Mouse (Mus musculus) intestine, postnatal 0 days (tissue): ENCODE results near the gene Eloa. TPM values are rescaled to one million over a fixed set of nuclear protein-coding genes. Genes with fewer than 3 reads are reported as not detected.
A peak's percentile ranks its signal among the peaks of the same experiment; 100 is the strongest.
"Not testable (repeated sequence)": the region's sequence is repeated elsewhere in the genome, so short reads cannot be mapped to it uniquely, and the experiment has no call there.

ENCODE experiments used
- ATAC-seq: fragments of 200-750 bp; cut with Nextera tagmentation; 2 replicates; pipeline ENCODE4 v1.8.0; 2017; ENCODE audit warnings: mild to moderate bottlenecking, moderate TSS enrichment, moderate library complexity
- H3K27ac ChIP-seq: fragments of 300-500 bp; sonication (generic); 2 replicates; pipeline ENCODE4 v1.5.1; 2014; ENCODE audit warnings: mild to moderate bottlenecking, low read depth, low read length, moderate library complexity
- H3K27me3 ChIP-seq: fragments of 300-500 bp; sonication (generic); replicated peaks from 2 replicates; pipeline ENCODE4 v1.6.1; 2014; ENCODE audit warnings: low read length, mixed read lengths; ENCODE audit not compliant: control insufficient read depth, insufficient read depth
- H3K36me3 ChIP-seq: fragments of 300-500 bp; sonication (generic); 2 replicates; pipeline ENCODE4 v1.6.1; 2014; ENCODE audit warnings: mild to moderate bottlenecking, moderate library complexity; ENCODE audit not compliant: control insufficient read depth, insufficient read depth
- H3K4me1 ChIP-seq: fragments of 300-500 bp; sonication (generic); replicated peaks from 2 replicates; pipeline ENCODE4 v1.6.1; 2014; ENCODE audit warnings: antibody characterized with exemption, low read length, mixed read lengths; ENCODE audit not compliant: control insufficient read depth, insufficient read depth
- H3K4me2 ChIP-seq: fragments of 300-500 bp; sonication (generic); replicated peaks from 2 replicates; pipeline ENCODE4 v1.6.1; 2014; ENCODE audit warnings: low read depth, mild to moderate bottlenecking, moderate library complexity
- H3K4me3 ChIP-seq: fragments of 300-500 bp; sonication (generic); 2 replicates; pipeline ENCODE4 v1.5.1; 2014; ENCODE audit warnings: low read depth, low read length
- H3K9ac ChIP-seq: fragments of 300-500 bp; sonication (generic); 2 replicates; pipeline ENCODE4 v1.6.1; 2014; ENCODE audit warnings: mild to moderate bottlenecking, low read depth, low read length
- H3K9me3 ChIP-seq: fragments of 300-500 bp; sonication (generic); 2 replicates; pipeline ENCODE4 v1.6.1; 2016; ENCODE audit warnings: mixed run types; ENCODE audit not compliant: control insufficient read depth
- CTCF ChIP-seq: sonication (generic); IDR thresholded peaks from 2 replicates; pipeline ENCODE4 v1.5.1; 2016; ENCODE audit warnings: low read depth, mild to moderate bottlenecking, control low read depth, antibody characterized with exemption, moderate library complexity
- WGBS: fragments of 180-500 bp; shearing (Covaris S2); extraction: QIAGEN DNeasy Blood & Tissue Kit; methylation state at CpG from one replicate; pipeline ENCODE4 v1.1.7; 2014; 5-methylcytosine and 5-hydroxymethylcytosine counted together
- polyA plus RNA-seq: library from polyadenylated mRNA; unstranded; fragments of >200 nt; fragmentation: Nextera tagmentation; extraction: Ambion mirVana; gene quantifications from 2 replicates; pipeline ENCODE4 v1.2.1, GENCODE M21; 2015

Gene Eloa
- 17.1 and 18.3 TPM in 2 replicates for polyA plus RNA-seq

- ATAC-seq, result peak; percentile 99
- peak within 1 kb of the TSS; percentile 99 for H3K9ac ChIP-seq
- WGBS, result under 1% methylated on average over 48 of the region's 48 CpGs
- H3K9me3 ChIP-seq, result no peaks in the 10 kb centered on the region
- no peaks in the 10 kb centered on the region for H3K36me3 ChIP-seq
- H3K27ac ChIP-seq, result peak within 1 kb of the TSS; percentile 75
- no peaks in the 10 kb centered on the region for H3K27me3 ChIP-seq
- no peaks in the 10 kb centered on the region; the same call in 1 of the 2 replicates for H3K4me1 ChIP-seq
- TF ChIP-seq CTCF, result 0 out of 2 replicates have a peak, but pooled peaks have one; percentile 12
- H3K4me2 ChIP-seq, result peak within 1 kb of the TSS; percentile 69
- peak within 1 kb of the TSS; percentile 92 for H3K4me3 ChIP-seq
Measured at GRCm38 (mm10) chr4:136021549-136022047, at the start of gene Eloa. Gene Eloa (minus strand): TSS chr4:136021763.

- Histone ChIP-seq H3K27me3 (no peaks in the 10 kb centered on the region), H3K4me3 (no peak overlapping the region), H3K4me1 (no peaks in the 10 kb centered on the region), H3K4me2 (peak overlapping the region; percentile 21; the same call in 1 of the 2 replicates), H3K36me3 (no peaks in the 10 kb centered on the region), H3K9me3 (no peaks in the 10 kb centered on the region), H3K27ac (no peak overlapping the region), H3K9ac (no peak overlapping the region)
- peak; percentile 65 for ATAC-seq
- 5% methylated on average over 15 of the region's 15 CpGs for WGBS
- peak; percentile 98 for TF ChIP-seq CTCF
Measured at GRCm38 (mm10) chr4:136071178-136071714, 49.7 kb upstream of the Eloa start.

GRCm38 (mm10) chr4:136070592-136070991, 49.0 kb upstream of the Eloa start:
- Histone ChIP-seq H3K4me1 (no peaks in the 10 kb centered on the region), H3K4me3 (no peak overlapping the region), H3K36me3 (no peaks in the 10 kb centered on the region), H3K27me3 (no peaks in the 10 kb centered on the region), H3K9ac (no peak overlapping the region), H3K4me2 (no peak overlapping the region), H3K9me3 (no peaks in the 10 kb centered on the region), H3K27ac (no peak overlapping the region)
- ATAC-seq, result no peak
- TF ChIP-seq CTCF, result no peak
- 69% methylated on average over 6 of the region's 6 CpGs for WGBS

- no peak overlapping the region for H3K9ac ChIP-seq
- no peaks in the 10 kb centered on the region for H3K36me3 ChIP-seq
- TF ChIP-seq CTCF, result peak; percentile 99
- peak; percentile 58 for ATAC-seq
- H3K27me3 ChIP-seq, result no peaks in the 10 kb centered on the region
- H3K4me3 ChIP-seq, result no peak overlapping the region
- no peak overlapping the region for H3K4me2 ChIP-seq
- no peaks in the 10 kb centered on the region for H3K9me3 ChIP-seq
- 5% methylated on average over 18 of the region's 18 CpGs for WGBS
- no peaks in the 10 kb centered on the region for H3K4me1 ChIP-seq
- no peak overlapping the region for H3K27ac ChIP-seq
Measured at GRCm38 (mm10) chr4:136069954-136070353, 48.4 kb upstream of the Eloa start.

GRCm38 (mm10) chr4:136069313-136069712, 47.8 kb upstream of the Eloa start:
- H3K4me1 ChIP-seq, result no peaks in the 10 kb centered on the region
- ATAC-seq, result no peak
- H3K9ac ChIP-seq, result no peak overlapping the region
- no peak overlapping the region for H3K4me3 ChIP-seq
- H3K27ac ChIP-seq, result no peak overlapping the region
- H3K9me3 ChIP-seq, result no peaks in the 10 kb centered on the region
- no peaks in the 10 kb centered on the region for H3K36me3 ChIP-seq
- no peaks in the 10 kb centered on the region for H3K27me3 ChIP-seq
- no peak for TF ChIP-seq CTCF
- no peak overlapping the region for H3K4me2 ChIP-seq
- 61% methylated on average over 4 of the region's 4 CpGs for WGBS

- Histone ChIP-seq H3K4me1 (no peaks in the 10 kb centered on the region), H3K27me3 (no peaks in the 10 kb centered on the region), H3K27ac (no peak overlapping the region), H3K4me2 (no peak overlapping the region), H3K9me3 (no peaks in the 10 kb centered on the region), H3K36me3 (no peaks in the 10 kb centered on the region), H3K4me3 (no peak overlapping the region), H3K9ac (no peak overlapping the region)
- 0 out of 2 replicates have a peak, but pooled peaks have one; percentile 4 for TF ChIP-seq CTCF
- ATAC-seq, result no peak
- 94% methylated on average over 4 of the region's 4 CpGs for WGBS
Measured at GRCm38 (mm10) chr4:136063143-136063542, 41.6 kb upstream of the Eloa start.

- 59% methylated on average over 9 of the region's 9 CpGs for WGBS
- not testable (repeated sequence) for H3K27ac ChIP-seq, ATAC-seq, H3K9me3 ChIP-seq, H3K27me3 ChIP-seq, H3K9ac ChIP-seq, H3K4me3 ChIP-seq, H3K4me1 ChIP-seq, H3K36me3 ChIP-seq, H3K4me2 ChIP-seq
Measured at GRCm38 (mm10) chr4:136059800-136060488, 38.4 kb upstream of the Eloa start.
